Mouse (Mus musculus): Measurements from ENCODE around the gene Gm26920. TPM values are rescaled to one million over a fixed set of nuclear protein-coding genes. Genes with fewer than 3 reads are reported as not detected.
"Not testable (repeated sequence)": the region's sequence is repeated elsewhere in the genome, so short reads cannot be mapped to it uniquely, and the experiment has no call there.

The Gm26920 gene
- polyA plus RNA-seq (2015; fragmentation: Nextera tagmentation; extraction: Ambion mirVana): 0.59 TPM in 1 of 2 replicates, not detected in the other

DNA sequence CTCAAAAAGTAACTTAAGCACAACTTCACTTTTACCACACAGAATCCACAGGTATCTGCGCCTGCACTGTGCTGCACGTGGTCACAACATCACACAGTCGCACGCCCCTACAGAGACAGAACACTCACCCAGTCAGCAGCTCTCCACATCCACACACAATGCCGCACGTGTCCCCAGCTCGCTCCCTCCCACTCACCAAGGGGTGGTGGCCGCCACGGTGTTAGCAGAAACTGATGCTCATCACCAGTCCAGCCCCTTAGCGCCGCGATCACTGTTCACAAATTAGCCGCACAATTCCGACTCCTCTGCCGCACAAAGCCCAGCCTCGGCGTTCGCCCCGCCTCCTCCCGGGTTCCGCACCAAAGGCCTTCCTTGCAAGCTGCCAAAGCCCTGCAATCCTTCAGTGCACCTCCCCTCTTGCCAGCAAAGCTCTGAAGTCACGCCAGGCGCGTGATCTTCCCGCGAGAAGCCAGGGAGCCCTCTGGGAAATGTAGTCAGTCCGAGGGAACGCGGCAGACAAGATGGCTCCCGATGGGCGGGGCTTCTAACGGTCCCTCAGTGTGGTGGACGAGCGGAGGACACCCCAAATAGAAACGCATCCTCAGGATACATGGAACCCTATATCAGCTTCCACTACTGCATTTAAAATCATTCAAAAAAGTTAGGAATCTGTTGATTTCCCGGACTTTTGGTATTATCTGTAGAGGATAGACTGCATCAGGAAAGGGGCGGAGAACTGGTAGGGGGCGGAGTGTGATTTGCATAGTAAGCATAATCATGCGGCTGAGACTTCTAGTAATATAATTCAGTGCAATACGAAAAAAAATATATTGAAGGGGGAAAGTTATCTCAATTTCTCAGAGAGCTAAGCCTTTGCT, at the start of gene Gm26920, which contains the start of gene Zfp566:
TSS of gene Gm26920 (minus strand) at position 319 of the 878 bp plus-strand sequence.
TSS of gene Zfp566 (minus strand) at position 436 of the 878 bp plus-strand sequence.
- ATAC-seq (replicated peaks; ENCODE audit: insufficient number of reproducible peaks, insufficient read depth, low FRiP score, low read depth): peak; percentile 89
- Histone ChIP-seq H3K4me1 (replicated peaks) (peaks cover 17% of the 10 kb centered on the region), H3K9ac (peak within 1 kb of the TSS; percentile 64), H3K27ac (peak within 1 kb of the TSS; percentile 79), H3K4me2 (peak within 1 kb of the TSS; percentile 79), H3K36me3 (peaks cover under 1% of the 10 kb centered on the region), H3K9me3 (replicated peaks) (no peaks in the 10 kb centered on the region), H3K4me3 (peak within 1 kb of the TSS; percentile 67), H3K27me3 (no peaks in the 10 kb centered on the region)
- WGBS: under 1% methylated on average over 40 of the region's 40 CpGs

- H3K36me3 ChIP-seq: peaks cover 61% of the 10 kb centered on the region
- H3K27me3 ChIP-seq: no peaks in the 10 kb centered on the region
- 82% methylated on average over 10 of the region's 10 CpGs for WGBS
- H3K4me2 ChIP-seq: no peak overlapping the region
- no peaks in the 10 kb centered on the region; the same call in 1 of the 2 replicates for H3K9me3 ChIP-seq (replicated peaks)
- no peak for ATAC-seq (replicated peaks; ENCODE audit: insufficient number of reproducible peaks, insufficient read depth, low FRiP score, low read depth)
- H3K9ac ChIP-seq: no peak overlapping the region
- no peak overlapping the region for H3K4me3 ChIP-seq
- no peaks in the 10 kb centered on the region for H3K4me1 ChIP-seq (replicated peaks)
- H3K27ac ChIP-seq: no peak overlapping the region
Measured at GRCm38 (mm10) chr7:30136826-30137225, 46.6 kb upstream of the Gm26920 start.

GRCm38 (mm10) chr7:30132396-30132795, 42.2 kb upstream of the Gm26920 start:
- peaks cover 89% of the 10 kb centered on the region for H3K36me3 ChIP-seq
- H3K27me3 ChIP-seq: no peaks in the 10 kb centered on the region
- no peak overlapping the region for H3K4me2 ChIP-seq
- 90% methylated on average over 4 of the region's 4 CpGs for WGBS
- H3K9me3 ChIP-seq (replicated peaks): no peaks in the 10 kb centered on the region; the same call in 1 of the 2 replicates
- ATAC-seq (replicated peaks; ENCODE audit: insufficient number of reproducible peaks, insufficient read depth, low FRiP score, low read depth): no peak
- H3K4me3 ChIP-seq: no peak overlapping the region
- no peak overlapping the region for H3K27ac ChIP-seq
- H3K4me1 ChIP-seq (replicated peaks): no peaks in the 10 kb centered on the region
- H3K9ac ChIP-seq: no peak overlapping the region

- ATAC-seq (replicated peaks; ENCODE audit: insufficient number of reproducible peaks, insufficient read depth, low FRiP score, low read depth): no peak
- Histone ChIP-seq H3K4me2 (no peak overlapping the region), H3K36me3 (peaks cover 88% of the 10 kb centered on the region), H3K9ac (no peak overlapping the region), H3K4me3 (no peak overlapping the region), H3K4me1 (replicated peaks) (no peaks in the 10 kb centered on the region), H3K27me3 (no peaks in the 10 kb centered on the region), H3K9me3 (replicated peaks) (no peaks in the 10 kb centered on the region; the same call in 1 of the 2 replicates), H3K27ac (no peak overlapping the region)
- WGBS: 96% methylated on average over 8 of the region's 8 CpGs
Measured at GRCm38 (mm10) chr7:30129900-30130299, 39.7 kb upstream of the Gm26920 start.

- H3K9me3 ChIP-seq (replicated peaks): no peaks in the 10 kb centered on the region
- H3K27me3 ChIP-seq: no peaks in the 10 kb centered on the region
- peak overlapping the region; percentile 91 for H3K27ac ChIP-seq
- H3K4me1 ChIP-seq (replicated peaks): peaks cover 3% of the 10 kb centered on the region; the same call in 1 of the 2 replicates
- peak overlapping the region; percentile 92 for H3K4me2 ChIP-seq
- peak overlapping the region; percentile 83 for H3K9ac ChIP-seq
- peak overlapping the region; percentile 93 for H3K4me3 ChIP-seq
- WGBS: 4% methylated on average over 15 of the region's 15 CpGs
- peaks cover 17% of the 10 kb centered on the region for H3K36me3 ChIP-seq
- ATAC-seq (replicated peaks; ENCODE audit: insufficient number of reproducible peaks, insufficient read depth, low FRiP score, low read depth): no peak; the same call in 1 of the 2 replicates
Measured at GRCm38 (mm10) chr7:30122188-30122530, 31.9 kb upstream of the Gm26920 start.

DNA sequence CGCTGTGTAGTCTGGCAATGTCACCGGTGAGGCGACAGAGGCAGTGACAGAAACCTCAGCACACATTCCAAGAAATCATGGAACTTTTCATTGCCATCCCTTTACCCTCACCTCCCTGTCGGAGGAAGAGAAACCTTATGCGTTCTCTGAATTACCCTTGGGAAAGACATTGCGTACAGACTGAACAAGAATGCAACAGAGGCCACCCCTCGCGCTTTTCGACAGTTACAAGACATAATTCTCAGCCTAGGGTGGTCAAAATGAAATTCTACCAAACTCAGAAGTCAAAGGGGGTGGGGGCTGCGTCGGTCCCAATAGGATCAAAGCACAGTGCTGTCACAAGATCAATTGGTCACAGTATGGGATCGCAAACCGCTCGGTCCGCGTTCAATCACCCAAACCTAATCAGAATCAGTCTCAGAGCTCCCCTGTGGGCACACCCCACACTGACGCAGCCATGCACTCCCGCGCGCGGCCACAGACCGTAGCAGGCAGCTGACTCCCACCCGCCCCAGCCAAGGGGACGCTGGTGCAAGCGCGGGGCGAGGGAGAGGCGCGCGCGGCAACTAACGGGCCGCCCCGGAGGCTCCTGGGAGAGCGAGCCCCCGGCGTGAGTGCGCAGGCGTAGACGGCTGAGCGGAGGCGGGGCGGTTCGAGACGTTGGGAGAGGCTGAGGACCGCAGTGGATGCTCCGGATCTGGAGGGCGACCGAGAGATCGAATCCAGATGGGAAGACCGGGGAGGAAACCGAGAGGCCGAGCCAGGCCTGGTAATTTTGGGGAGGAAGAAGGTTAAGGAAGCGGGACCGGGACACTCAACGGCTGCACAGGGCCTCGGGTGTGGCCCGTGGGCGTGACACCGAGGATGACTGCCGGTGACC, 31.3 kb upstream of the Gm26920 start, which contains the start of gene Zfp382:
TSS of gene Zfp382 (plus strand) at position 635 of the 880 bp plus-strand sequence.
- no peaks in the 10 kb centered on the region for H3K9me3 ChIP-seq (replicated peaks)
- no peaks in the 10 kb centered on the region for H3K27me3 ChIP-seq
- H3K4me1 ChIP-seq (replicated peaks): peaks cover 3% of the 10 kb centered on the region; the same call in 1 of the 2 replicates
- under 1% methylated on average over 61 of the region's 61 CpGs for WGBS
- H3K4me3 ChIP-seq: peak within 1 kb of the TSS; percentile 93
- H3K36me3 ChIP-seq: 0 out of 2 replicates have a peak, but pooled peaks cover 11% of the 10 kb centered on the region
- H3K4me2 ChIP-seq: peak within 1 kb of the TSS; percentile 92
- H3K27ac ChIP-seq: peak within 1 kb of the TSS; percentile 91
- peak within 1 kb of the TSS; percentile 83 for H3K9ac ChIP-seq
- ATAC-seq (replicated peaks; ENCODE audit: insufficient number of reproducible peaks, insufficient read depth, low FRiP score, low read depth): peak; percentile 95

DNA sequence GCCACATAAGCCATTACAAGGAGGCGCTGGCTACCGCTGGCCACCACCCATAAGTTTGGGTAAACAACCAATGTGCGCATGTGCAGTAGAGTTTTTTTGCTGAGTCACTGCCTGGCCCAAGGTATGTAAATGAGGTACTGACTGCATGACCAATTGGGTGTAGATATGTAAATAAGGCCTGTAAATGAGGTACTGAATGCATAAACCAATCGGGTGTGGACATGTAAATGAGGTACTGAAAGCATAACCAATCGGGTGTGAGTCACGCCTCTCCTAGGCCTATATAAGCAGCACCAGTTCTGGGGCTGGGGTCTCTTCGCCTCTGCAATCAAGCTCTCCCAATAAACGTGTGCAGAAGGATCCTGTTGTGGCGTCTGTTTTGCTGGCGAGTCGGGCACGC, 27.7 kb upstream of the Gm26920 start:
- H3K4me2 ChIP-seq: not testable (repeated sequence)
- WGBS: 90% methylated on average over 12 of the region's 12 CpGs

DNA sequence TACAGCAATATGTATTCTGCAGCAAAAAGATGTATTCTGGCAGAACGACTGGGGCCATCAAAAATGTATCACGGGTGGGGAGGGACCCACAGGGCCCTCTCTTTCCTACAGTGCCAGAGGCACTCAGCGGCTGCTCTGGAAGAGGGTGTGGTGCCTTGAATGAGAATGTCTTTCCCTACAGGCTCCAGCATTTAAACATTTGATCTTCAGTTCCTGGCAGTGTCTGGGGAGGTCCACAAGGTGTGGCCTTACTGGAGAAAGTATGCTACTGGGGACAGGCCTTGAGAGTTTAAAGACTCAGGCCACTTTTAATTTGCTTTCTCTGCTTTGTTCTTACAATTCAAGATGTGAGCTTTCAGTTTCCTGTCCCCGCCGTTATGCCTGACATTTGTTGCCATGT, 25.9 kb upstream of the Gm26920 start:
- Histone ChIP-seq H3K9me3 (replicated peaks) (peaks cover 4% of the 10 kb centered on the region; the same call in 1 of the 2 replicates), H3K4me2 (no peak overlapping the region), H3K4me3 (no peak overlapping the region), H3K4me1 (replicated peaks) (peaks cover 7% of the 10 kb centered on the region; the same call in 1 of the 2 replicates), H3K27ac (no peak overlapping the region), H3K27me3 (no peaks in the 10 kb centered on the region), H3K36me3 (no peaks in the 10 kb centered on the region), H3K9ac (no peak overlapping the region)
- WGBS: 90% methylated on average over 5 of the region's 5 CpGs
- ATAC-seq (replicated peaks; ENCODE audit: insufficient number of reproducible peaks, insufficient read depth, low FRiP score, low read depth): no peak

More for the DNA sequence above, 27.7 kb upstream of the Gm26920 start:
- H3K4me3 ChIP-seq; ATAC-seq (replicated peaks; ENCODE audit: insufficient number of reproducible peaks, insufficient read depth, low FRiP score, low read depth); H3K36me3 ChIP-seq; H3K27me3 ChIP-seq; H3K4me1 ChIP-seq (replicated peaks); H3K9ac ChIP-seq; H3K9me3 ChIP-seq (replicated peaks); H3K27ac ChIP-seq: not testable (repeated sequence)

GRCm38 (mm10) chr7:30099297-30099696, 9.1 kb upstream of the Gm26920 start:
- ATAC-seq (replicated peaks; ENCODE audit: insufficient number of reproducible peaks, insufficient read depth, low FRiP score, low read depth): no peak
- Histone ChIP-seq H3K4me1 (replicated peaks) (peaks cover 24% of the 10 kb centered on the region), H3K9ac (no peak overlapping the region), H3K36me3 (peaks cover 53% of the 10 kb centered on the region), H3K9me3 (replicated peaks) (peaks cover 4% of the 10 kb centered on the region; the same call in 1 of the 2 replicates), H3K27ac (no peak overlapping the region), H3K27me3 (no peaks in the 10 kb centered on the region), H3K4me3 (no peak overlapping the region), H3K4me2 (no peak overlapping the region)
- WGBS: 82% methylated on average over 13 of the region's 13 CpGs

- 4% methylated on average over 5 of the region's 5 CpGs for WGBS
- Histone ChIP-seq H3K9me3 (replicated peaks) (no peaks in the 10 kb centered on the region), H3K27me3 (no peaks in the 10 kb centered on the region), H3K4me3 (peak overlapping the region; percentile 86), H3K4me2 (peak overlapping the region; percentile 74), H3K27ac (peak overlapping the region; percentile 99), H3K36me3 (peaks cover 22% of the 10 kb centered on the region), H3K9ac (peak overlapping the region; percentile 45), H3K4me1 (replicated peaks) (peaks cover 29% of the 10 kb centered on the region)
- ATAC-seq (replicated peaks; ENCODE audit: insufficient number of reproducible peaks, insufficient read depth, low FRiP score, low read depth): no peak
Measured at GRCm38 (mm10) chr7:30095551-30096125, 5.4 kb upstream of the Gm26920 start.
